Mouse (Mus musculus) liver, embryonic 14.5 days (tissue): ENCODE measurements around the gene Rad17.

Source experiments
- CTCF ChIP-seq: IDR thresholded peaks from 2 replicates; pipeline ENCODE4 v1.5.1; 2016; ENCODE audit warnings: antibody characterized with exemption, low read depth, control low read depth
- EP300 ChIP-seq: IDR thresholded peaks from 2 replicates; pipeline ENCODE4 v1.6.1; 2016; ENCODE audit warnings: antibody characterized with exemption, low read depth

DNA sequence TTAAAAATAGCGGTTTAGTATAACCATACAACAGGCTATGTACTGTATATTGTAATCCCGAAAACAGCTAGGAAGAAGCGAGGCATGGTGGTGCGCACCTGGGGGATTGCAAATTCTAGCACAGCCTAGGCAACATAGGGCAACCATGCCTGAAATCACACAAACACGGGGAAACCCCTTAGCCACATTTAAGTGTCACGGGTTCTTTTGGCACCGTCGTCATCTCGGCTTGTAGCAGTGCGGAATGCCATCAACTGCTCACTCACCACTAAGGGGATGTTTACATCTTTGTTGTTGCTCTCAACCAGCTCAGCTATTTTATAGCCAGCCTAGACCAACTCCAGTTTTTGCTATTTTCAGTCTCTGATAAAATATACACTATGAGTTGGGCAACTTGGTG lies 48.0 kb upstream of the Rad17 start:
- TF ChIP-seq CTCF (no peak), EP300 (no peak)
